Mouse (Mus musculus) testis, postnatal 14 days (tissue): ENCODE results near the gene Vps72.

Source experiments
- DNase-seq: peaks from one replicate; pipeline ENCODE4 v3.0.0; 2021; ENCODE audit warnings: low spot score

Vps72 gene

GRCm38 (mm10) chr3:95164840-95165239 is 54.0 kb downstream of the Vps72 start:
- no peak for DNase-seq

GRCm38 (mm10) chr3:95169996-95170395 is 59.2 kb downstream of the Vps72 start:
- DNase-seq = no peak

GRCm38 (mm10) chr3:95171105-95171504 is 60.3 kb downstream of the Vps72 start:
- DNase-seq = no peak
